ENCODE assay signal across 10 mouse cellular contexts in genomic region chr5:116886181-116887136, GRCm38 (mm10).
A peak's percentile ranks its signal among the peaks of the same experiment; 100 is the strongest.
DNase-seq lines count a peak whose midpoint lies in the region; ATAC-seq lines count a peak whose summit lies in the region.
"Had no signal": no experiment of that assay in that cellular context is flagged by ENCODE, and none has a peak within 500 bp of the region (broad histone marks: within the 10 kb centered on the region; RNA-seq: fewer than 3 reads in every experiment).

No protein-coding gene starts in this region.

- no peaks in the 10 kb centered on the region for H3K27me3 ChIP-seq in midbrain, embryonic 14.5 days (ENCODE audit: control insufficient read depth, insufficient read depth, low read length)
- H3K27me3 ChIP-seq: heart, embryonic 15.5 days had no signal

- H3K9ac ChIP-seq in midbrain, embryonic 14.5 days (replicated peaks; ENCODE audit: low read length), result no peak overlapping the region
- H3K9ac ChIP-seq: heart, embryonic 15.5 days had no signal

- H3K36me3 ChIP-seq in midbrain, embryonic 14.5 days (ENCODE audit: control insufficient read depth, insufficient read depth, low read length), result no peaks in the 10 kb centered on the region
- H3K36me3 ChIP-seq: heart, embryonic 15.5 days had no signal

- H3K4me3 ChIP-seq in midbrain, embryonic 14.5 days (replicated peaks; ENCODE audit: low read depth, low read length), result no peak overlapping the region
- H3K4me3 ChIP-seq: heart, embryonic 15.5 days; myocyte had no signal

- ATAC-seq in midbrain, embryonic 14.5 days (ENCODE audit: low FRiP score, low TSS enrichment), result no peak

- H3K27ac ChIP-seq in midbrain, embryonic 14.5 days (replicated peaks; ENCODE audit: low read depth, low read length), result peak overlapping the region; percentile 32; the same call in 1 of the 2 replicates
- H3K27ac ChIP-seq: heart, embryonic 15.5 days had no signal

- H3K9me3 ChIP-seq in midbrain, embryonic 14.5 days (ENCODE audit: control insufficient read depth, low read length), result no peaks in the 10 kb centered on the region
- H3K9me3 ChIP-seq: heart, embryonic 15.5 days had no signal

- peak; percentile 4 for DNase-seq in ovary, postnatal 36 days (ENCODE audit: low spot score)
- no peak for DNase-seq in ovary, postnatal 10 days (ENCODE audit: low spot score)
- peak; percentile 23 to 27 for DNase-seq in cerebellum, adult 18-20 months
- DNase-seq in gastrocnemius, postnatal 25 days, result peak; percentile 5
- peak; percentile 48 for DNase-seq in midbrain, embryonic 14.5 days
- no peak for DNase-seq in spleen, adult 18-20 months
- no peak for DNase-seq in thymus, postnatal 4 days
- DNase-seq in heart, adult 11 months, result no peak

- H3K4me2 ChIP-seq in midbrain, embryonic 14.5 days (ENCODE audit: low read length), result no peak overlapping the region
- H3K4me2 ChIP-seq: heart, embryonic 15.5 days had no signal

- 51% methylated on average over 23 of the region's 23 CpGs for WGBS in midbrain, embryonic 14.5 days

- H3K4me1 ChIP-seq in midbrain, embryonic 14.5 days (ENCODE audit: control insufficient read depth, insufficient read depth, low read length), result 0 out of 2 replicates have a peak, but pooled peaks cover 7% of the 10 kb centered on the region
- H3K4me1 ChIP-seq: heart, embryonic 15.5 days had no signal

Comparison
In these comparisons a context has a peak if more than half of its experiments do, and no peak if none do; other contexts are left out.
1. DNase-seq: peak in ovary, postnatal 36 days (single experiment), cerebellum, adult 18-20 months (2 of 2), gastrocnemius, postnatal 25 days (single experiment) and midbrain, embryonic 14.5 days (single experiment); none in ovary, postnatal 10 days (single experiment), spleen, adult 18-20 months (0 of 2), thymus, postnatal 4 days (single experiment) and heart, adult 11 months (single experiment).